Mouse (Mus musculus): ENCODE data around the gene Thap4. TPM values are rescaled to one million over a fixed set of nuclear protein-coding genes. Genes with fewer than 3 reads are reported as not detected.

Thap4 gene
- polyA plus RNA-seq, 1 experiment from 2014 or later, result 48.2 TPM

DNA sequence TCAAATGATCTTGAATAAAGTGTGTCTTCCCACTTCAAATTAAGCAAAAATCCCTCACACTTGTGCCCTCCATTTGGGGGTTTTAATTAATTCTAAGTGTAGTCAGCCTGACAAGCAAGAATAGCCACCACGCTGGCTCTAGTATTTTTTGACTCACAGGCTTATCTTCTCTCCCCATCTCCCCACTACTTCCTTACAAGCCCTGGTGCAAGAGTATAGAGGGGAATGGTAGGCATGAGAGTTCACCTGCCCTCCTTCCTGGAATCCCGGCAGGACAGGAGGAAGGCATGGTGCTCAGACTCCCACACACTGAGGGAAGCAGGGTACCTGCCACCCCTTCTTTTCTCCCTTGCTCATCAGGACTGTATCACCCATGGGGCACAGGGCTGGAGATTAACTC, 100.4 kb downstream of the Thap4 start:
- H3K36me3 ChIP-seq (replicated peaks), result no peaks in the 10 kb centered on the region
- WGBS, result 54% methylated on average over 2 of the region's 2 CpGs
- no peaks in the 10 kb centered on the region for H3K9me3 ChIP-seq
- peaks cover 17% of the 10 kb centered on the region; the same call in 1 of the 2 replicates for H3K4me1 ChIP-seq
- no peak overlapping the region for H3K27ac ChIP-seq
- DNase-seq (ENCODE audit: extremely low spot score, low spot score), result no peak
- no peaks in the 10 kb centered on the region for H3K27me3 ChIP-seq (ENCODE audit: poor library complexity, severe bottlenecking)
- H3K4me3 ChIP-seq, result no peak overlapping the region

Other genes with a start within 250 kb of the Thap4 start
- gene Farp2, start 242.8 kb downstream of the Thap4 start, polyA plus RNA-seq (2016; fragmentation: Nextera tagmentation; extraction: Ambion mirVana), result 3.7 and 4.8 TPM in 2 replicates
- 156 and 166 TPM in 2 replicates for gene Stk25, start 96.2 kb downstream of the Thap4 start, polyA plus RNA-seq (2016; fragmentation: Nextera tagmentation; extraction: Ambion mirVana)
- gene Bok, start 69.2 kb downstream of the Thap4 start, polyA plus RNA-seq (2016; fragmentation: Nextera tagmentation; extraction: Ambion mirVana), result 50.9 and 55.3 TPM in 2 replicates
- 82.4 and 90.2 TPM in 2 replicates for gene Atg4b, start 3.4 kb downstream of the Thap4 start, polyA plus RNA-seq (2016; fragmentation: Nextera tagmentation; extraction: Ambion mirVana)
- gene Dtymk, start 47.1 kb upstream of the Thap4 start, polyA plus RNA-seq (2016; fragmentation: Nextera tagmentation; extraction: Ambion mirVana), result 278 and 306 TPM in 2 replicates
- gene Ing5, start 49.1 kb upstream of the Thap4 start, polyA plus RNA-seq (2016; fragmentation: Nextera tagmentation; extraction: Ambion mirVana), result 30.7 and 32.9 TPM in 2 replicates
- gene D2hgdh, start 70.0 kb upstream of the Thap4 start, polyA plus RNA-seq (2016; fragmentation: Nextera tagmentation; extraction: Ambion mirVana), result 13.3 and 16.0 TPM in 2 replicates
- not detected in 2 replicates for gene Gal3st2, start 106.4 kb upstream of the Thap4 start, polyA plus RNA-seq (2016; fragmentation: Nextera tagmentation; extraction: Ambion mirVana)
- gene Gal3st2b, start 163.4 kb upstream of the Thap4 start, polyA plus RNA-seq (2016; fragmentation: Nextera tagmentation; extraction: Ambion mirVana), result not detected in 2 replicates
- not detected in 2 replicates for gene Gal3st2c, start 235.6 kb upstream of the Thap4 start, polyA plus RNA-seq (2016; fragmentation: Nextera tagmentation; extraction: Ambion mirVana)

All from forebrain, embryonic 10.5 days (tissue).